Mouse (Mus musculus) megakaryocyte, embryonic 14.5 days (primary cell): ENCODE data around the gene Zfp324.

Source experiments
- FLI1 ChIP-seq: IDR thresholded peaks from 2 replicates; pipeline ENCODE4 v1.6.1; 2012; ENCODE audit warnings: low read length, inconsistent platforms, mixed read lengths
- GATA1 ChIP-seq: IDR thresholded peaks from 3 replicates; pipeline ENCODE4 v1.6.1; 2012; ENCODE audit warnings: mixed read lengths, low read length, inconsistent platforms, borderline replicate concordance

DNA sequence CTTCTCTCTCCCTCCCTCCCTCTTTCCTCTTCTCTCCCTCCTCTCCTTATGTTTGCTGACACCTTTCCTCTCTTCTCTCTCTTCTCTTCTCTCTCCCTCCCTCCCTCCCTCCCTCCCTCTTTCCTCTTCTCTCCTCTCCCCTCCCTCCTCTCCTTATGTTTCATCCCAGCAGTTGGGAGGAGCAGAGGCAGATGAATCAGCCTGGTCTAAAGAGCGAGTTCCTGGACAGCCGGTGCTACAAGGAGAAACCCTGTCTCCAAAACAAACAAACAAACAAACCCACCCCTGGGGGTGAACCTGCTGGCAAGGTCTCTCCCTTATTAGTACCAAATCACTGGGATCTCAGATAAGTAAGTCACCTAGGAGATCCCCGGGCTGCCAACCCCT is 44.3 kb upstream of the Zfp324 start:
- TF ChIP-seq GATA1 (no peak), FLI1 (no peak)
